Mouse (Mus musculus): ENCODE results near the gene Pom121l2.
A peak's percentile ranks its signal among the peaks of the same experiment; 100 is the strongest.

Gene Pom121l2

DNA sequence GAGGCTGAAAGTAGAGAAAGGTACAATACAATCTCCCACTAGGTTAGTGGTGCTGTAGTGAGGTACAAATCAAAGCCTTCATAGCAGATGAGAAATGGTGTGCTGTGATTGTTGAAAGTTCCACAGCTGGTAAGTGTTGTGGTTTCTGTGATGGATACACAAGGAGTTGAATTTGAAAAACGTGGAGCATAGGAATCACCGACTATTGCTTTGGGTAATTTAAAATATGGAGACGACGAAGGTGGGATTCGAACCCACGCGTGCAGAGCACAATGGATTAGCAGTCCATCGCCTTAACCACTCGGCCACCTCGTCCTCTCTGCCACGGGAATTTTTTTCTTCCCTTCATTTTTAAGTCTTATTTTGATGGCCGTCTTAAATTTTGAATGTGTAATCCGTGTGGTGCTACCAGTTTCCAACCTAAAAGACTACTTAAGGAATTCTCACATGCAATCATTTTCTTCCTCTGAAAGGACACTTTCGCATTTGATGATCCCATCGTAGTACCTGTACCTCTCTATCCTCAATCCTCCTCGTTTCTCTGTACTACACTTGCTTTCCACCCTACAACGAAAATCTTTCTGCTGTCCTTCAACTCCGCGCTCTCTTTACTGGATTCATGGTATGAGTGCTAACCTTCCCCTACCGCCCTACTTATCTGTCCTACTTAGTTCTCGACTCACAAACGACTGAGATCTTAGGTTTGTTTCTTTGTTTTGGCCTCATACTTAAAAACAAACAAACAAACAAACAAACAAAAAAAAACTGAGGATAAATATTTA lies 13.2 kb downstream of the Pom121l2 start:
- DNase-seq (ENCODE audit: low read depth, low spot score), result peak; percentile 92

DNA sequence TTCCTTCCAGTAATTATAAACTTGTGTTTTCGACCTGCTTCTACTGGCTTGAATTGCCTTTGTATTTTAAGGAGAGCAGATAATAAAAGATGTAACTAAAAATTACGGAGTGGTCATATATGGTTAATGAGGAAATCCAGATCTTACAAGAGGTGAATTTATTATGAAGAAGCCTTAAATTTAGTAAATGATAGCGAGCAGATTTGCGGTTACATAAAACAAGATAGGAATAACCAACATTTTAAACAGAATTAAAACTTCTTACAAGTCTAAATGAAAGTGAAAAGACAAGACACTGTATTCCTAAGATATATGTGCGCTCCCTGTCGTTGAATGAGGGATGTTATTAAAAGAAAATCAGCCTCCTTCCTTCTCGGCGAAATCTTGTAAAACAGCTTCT lies 13.9 kb downstream of the Pom121l2 start:
- no peak for DNase-seq (ENCODE audit: low read depth, low spot score)

DNA sequence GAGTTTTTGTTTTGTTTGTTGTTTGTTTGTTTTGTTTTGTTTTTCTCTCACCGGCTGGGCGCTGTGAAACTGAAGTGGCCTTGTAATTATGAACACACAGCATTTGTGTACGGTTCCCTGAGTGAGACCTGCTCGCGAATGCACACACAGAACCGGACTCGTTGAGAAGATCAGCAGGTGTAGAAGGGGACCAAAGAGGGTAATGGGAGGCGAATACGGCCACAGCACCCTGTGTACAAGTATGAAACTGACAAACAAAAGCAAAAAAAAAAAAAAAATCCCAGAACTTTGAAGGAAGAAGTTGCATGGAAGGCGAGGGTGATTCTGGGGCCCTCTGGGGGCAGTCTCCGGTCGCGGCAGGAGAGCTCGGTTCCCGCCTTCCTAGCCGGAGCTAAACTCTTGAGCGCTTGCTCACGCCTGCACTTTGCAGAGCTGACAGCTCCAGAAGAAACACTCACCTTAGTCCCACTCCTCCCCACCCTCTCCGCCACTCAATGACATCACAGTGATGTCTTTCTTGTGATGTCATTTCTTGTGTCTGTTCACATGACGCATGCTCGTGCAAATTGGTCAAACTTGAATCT lies 14.4 kb downstream of the Pom121l2 start:
- DNase-seq (ENCODE audit: low read depth, low spot score), result peak; percentile 83

DNA sequence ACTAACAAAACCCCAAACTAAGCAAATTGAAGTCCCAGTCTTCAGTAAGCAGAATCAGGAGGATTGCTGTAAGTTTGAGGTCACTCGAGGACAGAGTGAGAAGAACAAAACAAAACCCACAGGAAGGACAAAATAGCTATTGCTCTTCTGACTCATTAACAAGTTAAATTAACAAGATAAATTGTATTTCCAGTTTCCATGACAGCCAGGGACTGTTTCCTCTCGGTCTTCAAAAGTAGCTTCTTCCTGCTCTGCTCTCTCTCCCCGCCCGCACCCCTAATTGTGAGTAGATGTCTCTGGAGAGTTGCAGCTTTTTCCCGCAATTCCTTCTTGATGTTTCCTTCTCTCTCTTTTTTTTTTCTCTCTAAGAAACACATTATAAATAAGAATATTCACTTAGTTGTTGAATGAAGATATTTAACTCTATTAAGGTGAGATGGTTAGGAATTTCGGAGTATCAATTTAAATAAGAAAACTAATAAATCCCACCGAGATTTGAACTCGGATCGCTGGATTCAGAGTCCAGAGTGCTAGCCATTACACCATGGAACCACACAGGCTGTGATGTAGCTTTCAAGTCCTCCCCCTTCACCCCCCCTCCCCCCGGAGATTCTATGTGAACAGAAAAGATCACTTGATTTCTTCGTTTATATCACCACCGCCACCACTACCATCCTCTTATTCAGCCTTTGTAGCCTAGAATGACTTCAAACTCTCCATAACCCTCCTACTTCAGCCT lies 15.3 kb downstream of the Pom121l2 start:
- DNase-seq (ENCODE audit: low read depth, low spot score), result peak; percentile 79

DNA sequence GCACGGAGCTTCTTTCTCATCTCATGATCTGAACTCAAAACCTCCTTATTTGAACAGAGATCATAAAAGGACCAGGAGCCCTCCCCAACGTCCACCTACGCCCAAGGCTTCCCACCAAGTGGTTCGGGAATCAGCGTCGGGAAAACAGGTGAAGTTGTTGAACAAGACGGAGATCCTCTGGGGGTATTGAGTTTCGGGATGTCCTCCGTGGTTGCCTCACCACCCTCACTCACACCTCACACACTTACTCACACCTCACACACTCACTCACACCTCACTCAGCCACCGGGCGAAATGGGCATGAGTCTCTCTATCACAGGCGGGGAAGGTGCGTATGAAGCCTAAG lies 15.8 kb downstream of the Pom121l2 start:
- DNase-seq (ENCODE audit: low read depth, low spot score), result no peak

DNA sequence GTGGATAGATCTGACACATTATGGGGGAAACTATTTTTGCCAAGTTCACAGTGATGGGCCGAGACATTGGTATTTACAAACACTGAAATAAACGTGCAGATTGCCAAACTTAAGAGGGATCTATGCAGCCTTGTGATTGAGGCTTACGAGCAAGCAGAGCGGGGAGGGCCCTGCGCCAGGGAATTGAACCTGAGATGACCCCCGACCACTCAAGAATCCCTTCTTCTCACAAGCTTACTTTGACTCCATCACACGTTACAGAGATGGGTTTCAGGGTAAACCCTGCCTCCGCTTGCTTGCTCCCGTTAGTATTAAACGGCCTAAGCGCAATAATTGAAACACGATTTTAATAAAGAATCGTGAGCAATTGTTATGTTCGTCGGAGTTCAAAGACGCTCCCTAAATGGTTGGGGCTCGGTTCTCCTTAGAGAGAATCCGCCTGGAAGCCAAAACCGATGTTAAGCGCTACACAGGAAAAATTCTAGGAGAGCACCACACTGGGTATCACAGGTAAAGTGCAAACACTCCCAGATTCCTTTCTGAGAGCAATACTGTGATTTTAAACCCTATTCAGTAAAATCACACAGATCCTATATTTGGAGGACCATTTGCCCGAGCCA lies 16.3 kb downstream of the Pom121l2 start:
- peak; percentile 25 for DNase-seq (ENCODE audit: low read depth, low spot score)

DNA sequence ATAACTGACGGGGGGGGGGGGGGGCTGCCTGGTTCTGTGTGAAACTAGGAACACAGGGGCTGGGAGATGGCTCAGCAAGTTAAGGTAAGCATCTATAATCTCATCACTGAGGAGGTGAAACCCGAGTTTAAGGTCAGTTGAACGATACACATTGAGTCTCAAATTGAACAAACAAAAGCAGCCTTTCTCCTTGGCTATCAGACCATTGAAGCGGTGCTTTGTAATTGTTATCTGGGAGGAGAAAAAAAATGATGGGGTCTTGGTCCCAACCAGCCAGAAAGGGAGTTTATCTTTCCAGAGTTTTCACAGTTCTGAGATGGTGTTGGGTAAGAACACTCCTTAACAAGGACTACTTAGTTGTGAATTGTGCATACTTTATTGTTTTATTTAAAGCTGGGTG lies 16.8 kb downstream of the Pom121l2 start:
- no peak for DNase-seq (ENCODE audit: low read depth, low spot score)

DNA sequence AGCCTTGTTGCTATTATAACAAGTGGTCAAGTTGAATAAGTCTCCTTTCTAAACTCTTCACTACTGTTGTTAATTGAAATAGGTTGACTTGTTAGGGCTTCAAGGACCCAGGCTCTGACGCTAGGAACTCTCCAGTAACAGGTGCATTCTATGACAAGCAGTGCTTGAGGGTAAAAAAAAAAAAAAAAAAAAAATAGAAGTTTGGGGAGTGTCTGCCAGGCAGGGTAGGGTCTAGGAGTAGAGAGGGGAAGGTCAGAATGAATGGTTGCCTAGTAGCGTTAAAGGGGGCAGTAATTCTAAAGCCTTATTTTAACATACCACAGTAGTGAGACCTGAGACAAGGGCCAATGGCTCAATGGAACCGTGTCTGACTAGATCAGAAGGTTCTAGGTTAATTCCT lies 17.4 kb downstream of the Pom121l2 start:
- DNase-seq (ENCODE audit: low read depth, low spot score), result no peak

- DNase-seq (ENCODE audit: low read depth, low spot score), result no peak
Measured at GRCm38 (mm10) chr13:21999147-21999546, 18.2 kb downstream of the Pom121l2 start.

DNA sequence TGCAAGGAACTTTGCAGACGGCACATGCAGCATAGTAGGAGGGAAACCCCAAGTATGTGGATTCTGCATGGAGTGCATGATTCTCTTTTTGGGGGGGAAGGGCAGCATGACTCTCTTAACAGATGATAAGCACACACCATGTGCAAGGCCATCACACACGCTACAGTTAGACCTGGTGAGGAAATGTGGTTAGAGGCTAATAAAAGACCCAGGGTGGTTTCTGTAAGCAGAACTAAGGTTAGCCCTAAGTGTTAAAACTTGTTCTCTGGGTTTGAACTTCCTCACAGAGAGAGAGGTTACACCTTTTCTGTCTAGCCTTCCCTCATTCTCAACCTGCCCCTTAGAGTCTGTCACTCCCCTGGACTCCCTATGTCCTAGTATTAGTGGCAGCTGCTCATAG lies 20.4 kb downstream of the Pom121l2 start:
- DNase-seq (ENCODE audit: low read depth, low spot score), result no peak

DNA sequence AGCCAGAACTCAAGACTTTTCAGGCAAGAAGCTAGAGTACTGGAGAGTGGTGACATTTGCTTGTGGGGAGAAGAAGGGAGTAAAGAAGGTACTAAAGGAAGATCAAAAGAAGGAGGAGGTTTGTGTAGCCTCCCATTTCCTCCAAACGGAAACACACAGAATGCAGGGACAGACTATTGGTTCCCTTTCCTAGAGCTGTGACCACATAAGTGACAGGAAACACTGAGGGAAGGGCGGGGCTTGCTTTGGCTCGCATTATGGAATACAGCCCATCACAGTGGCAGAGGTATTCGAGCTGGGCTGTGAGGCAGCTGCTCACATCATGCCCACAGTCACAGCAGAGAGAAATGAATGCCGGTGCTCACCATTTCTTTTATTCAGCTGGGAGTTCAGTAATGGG lies 20.8 kb downstream of the Pom121l2 start:
- DNase-seq (ENCODE audit: low read depth, low spot score), result no peak

DNA sequence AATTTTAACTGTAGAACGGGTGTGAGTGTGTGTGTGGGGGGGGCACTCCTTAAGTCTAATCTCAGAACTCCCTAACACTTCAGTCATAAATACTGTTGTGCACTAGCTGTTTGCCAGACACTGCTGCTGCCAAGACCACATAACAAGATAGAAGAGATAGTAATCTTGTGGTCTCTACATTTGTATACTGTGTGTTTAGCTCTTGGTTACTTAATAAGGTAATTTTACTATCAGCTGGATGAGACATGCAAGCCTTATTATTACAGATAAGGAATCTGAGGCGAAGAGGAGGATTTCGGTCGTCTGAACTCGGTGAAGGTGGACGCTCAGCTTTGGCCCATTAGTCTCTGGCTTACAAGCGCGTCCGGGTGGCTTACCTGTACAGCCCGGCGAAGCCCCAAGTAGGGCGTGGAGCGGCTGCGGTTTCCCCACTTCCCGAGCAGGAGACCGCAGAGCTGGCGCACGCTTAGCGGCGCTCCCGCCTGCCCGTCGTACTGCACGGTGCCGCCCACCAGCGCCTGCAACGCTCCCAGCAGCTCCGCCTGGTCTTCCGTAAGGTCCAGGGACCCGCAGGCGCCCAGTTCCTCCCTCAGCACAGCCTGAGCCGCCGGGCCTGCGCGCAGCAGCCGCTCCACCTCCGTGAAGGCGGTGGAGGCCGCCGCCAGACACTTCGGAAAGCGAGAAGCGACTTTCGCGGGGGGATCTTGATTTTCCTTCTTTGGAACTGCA lies 24.8 kb downstream of the Pom121l2 start:
- no peak for DNase-seq (ENCODE audit: low read depth, low spot score)

DNA sequence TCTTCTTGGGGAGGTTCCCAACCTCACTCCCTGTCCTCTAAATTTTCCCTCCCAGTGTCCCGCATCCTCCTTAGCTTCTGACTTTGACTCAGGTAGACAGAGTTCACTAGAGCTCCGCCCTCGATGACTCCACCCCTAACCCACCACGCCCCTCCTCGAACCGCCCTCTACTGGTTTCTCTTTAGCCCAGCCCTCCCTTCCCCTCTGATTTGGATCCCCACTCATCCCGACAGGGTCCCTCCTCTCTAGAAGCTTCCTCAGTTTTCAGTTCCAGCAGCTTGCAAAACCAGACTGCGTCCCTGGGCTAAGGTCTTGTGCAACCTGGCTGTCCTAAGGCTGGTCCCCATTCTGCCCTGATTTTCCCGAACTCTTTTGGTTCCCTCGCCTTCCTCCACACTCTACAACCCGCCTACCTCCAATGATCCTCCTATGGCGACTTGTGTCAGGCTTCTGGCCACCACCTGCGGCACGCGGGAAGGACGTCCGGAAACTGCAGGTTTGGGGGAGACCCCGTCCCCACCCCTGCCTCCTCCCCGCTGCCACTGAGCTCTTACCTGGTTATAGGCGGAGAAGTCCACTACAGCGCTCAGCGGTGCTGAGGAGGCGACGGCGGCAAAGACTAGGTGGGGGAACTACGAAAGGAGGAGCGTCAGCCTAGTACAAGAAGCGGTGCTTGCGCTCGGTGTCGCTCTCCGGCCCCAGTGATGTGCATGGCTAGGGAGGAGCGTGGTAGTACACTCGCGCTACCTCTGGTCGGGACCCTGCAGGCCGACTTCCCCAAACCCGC lies 25.5 kb downstream of the Pom121l2 start:
- peak; percentile 95 for DNase-seq (ENCODE audit: low read depth, low spot score)

- no peak for DNase-seq (ENCODE audit: low read depth, low spot score)
Measured at GRCm38 (mm10) chr13:22007121-22007510, 26.1 kb downstream of the Pom121l2 start.

DNA sequence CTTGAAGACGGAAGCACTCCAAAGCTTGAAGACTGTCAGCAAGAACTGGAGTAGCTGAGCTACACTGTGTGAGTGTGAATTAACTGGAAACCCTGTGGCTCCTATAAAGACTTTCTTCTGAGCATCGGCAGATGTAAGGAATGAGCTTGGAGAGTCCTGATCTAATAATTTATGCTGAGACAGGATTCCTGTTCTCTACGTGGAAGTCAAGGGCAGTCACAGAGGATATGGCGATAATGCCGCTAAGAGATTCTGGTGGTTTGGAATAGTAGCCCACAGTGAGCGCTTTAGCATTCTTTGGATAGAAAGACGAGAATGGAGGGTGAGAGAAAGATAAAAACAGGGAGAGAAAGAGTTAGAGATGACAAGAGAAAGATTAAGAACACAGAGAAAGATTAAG lies 26.9 kb downstream of the Pom121l2 start:
- no peak for DNase-seq (ENCODE audit: low read depth, low spot score)

- DNase-seq (ENCODE audit: low read depth, low spot score), result no peak
Measured at GRCm38 (mm10) chr13:22008707-22009106, 27.7 kb downstream of the Pom121l2 start.

- no peak for DNase-seq (ENCODE audit: low read depth, low spot score)
Measured at GRCm38 (mm10) chr13:22009642-22010041, 28.6 kb downstream of the Pom121l2 start, which contains the start of gene Prss16. Gene Prss16, minus strand, starts transcription at chr13:22009742.

GRCm38 (mm10) chr13:22013716-22014115 lies 32.7 kb downstream of the Pom121l2 start:
- no peak for DNase-seq (ENCODE audit: low read depth, low spot score)

DNA sequence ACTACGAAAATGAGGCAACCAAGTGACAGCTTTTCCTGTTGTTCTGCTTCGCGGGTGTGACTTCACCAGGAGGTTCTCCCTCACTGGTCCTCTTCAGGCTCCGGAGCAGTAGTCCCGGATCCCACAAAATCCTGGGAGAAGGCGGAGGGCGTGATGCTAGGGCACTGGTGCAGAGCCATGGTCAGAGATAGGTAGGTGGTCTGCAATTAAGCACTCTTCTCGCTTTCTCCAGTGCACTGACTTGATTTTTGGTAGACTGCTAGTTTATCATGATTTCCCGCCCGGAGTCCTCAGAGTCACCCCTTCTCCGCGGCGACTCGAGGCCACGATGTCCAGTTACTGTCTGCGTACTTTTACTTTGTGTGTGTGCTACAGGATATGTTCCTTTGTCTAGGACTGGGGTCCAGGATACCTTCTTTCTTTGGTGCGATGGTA lies 33.4 kb downstream of the Pom121l2 start:
- no peak for DNase-seq (ENCODE audit: low read depth, low spot score)

DNA sequence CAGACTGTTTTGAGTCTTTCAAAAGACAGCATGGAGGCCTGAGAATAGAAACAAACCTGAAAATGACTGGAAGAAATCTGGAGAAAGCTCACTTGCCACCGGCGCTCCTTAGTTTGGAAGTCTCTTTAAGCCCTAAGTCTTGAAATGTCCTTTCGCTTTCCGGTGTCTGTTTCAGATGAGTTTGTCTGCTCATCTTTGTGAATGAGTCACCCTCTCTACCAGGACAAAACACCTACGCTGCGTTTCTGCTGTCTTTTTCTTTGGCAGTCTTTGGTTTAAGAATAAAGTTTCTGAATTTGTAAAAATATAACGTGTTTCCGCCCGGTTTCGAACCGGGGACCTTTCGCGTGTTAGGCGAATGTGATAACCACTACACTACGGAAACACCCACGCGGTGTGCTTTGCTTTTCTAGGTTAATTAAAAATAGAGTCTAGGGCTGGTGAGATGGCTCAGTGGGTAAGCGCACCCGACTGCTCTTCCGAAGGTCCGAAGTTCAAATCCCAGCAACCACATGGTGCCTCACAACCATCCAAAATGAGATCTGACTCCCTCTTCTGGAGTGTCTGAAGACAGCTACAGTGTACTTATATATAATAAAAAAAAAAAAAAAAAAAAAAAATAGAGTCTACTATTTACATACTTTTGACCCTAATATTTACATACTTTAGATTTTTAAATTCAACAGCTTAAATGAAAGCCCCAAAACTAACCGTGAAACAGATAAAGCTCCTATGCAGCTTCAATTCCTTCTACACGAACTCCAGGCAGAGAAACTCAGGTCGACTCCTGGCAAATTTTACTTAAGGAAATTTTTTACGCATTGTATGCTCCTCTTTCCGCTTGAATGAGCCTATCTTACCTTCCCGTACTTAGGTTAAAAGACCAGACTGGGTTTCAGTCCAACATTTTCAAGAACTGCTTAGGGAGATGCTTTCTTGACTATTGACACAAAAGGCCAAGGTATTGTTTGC lies 34.8 kb downstream of the Pom121l2 start:
- DNase-seq (ENCODE audit: low read depth, low spot score), result peak; percentile 91

Measured in R1 (cell line).